Mouse (Mus musculus) mouse embryonic stem cell (cell line): ENCODE measurements around the gene Neurl2.
"Not testable (repeated sequence)": the region's sequence is repeated elsewhere in the genome, so short reads cannot be mapped to it uniquely, and the experiment has no call there.

ENCODE experiments used
- in situ Hi-C, 2 experiments: fragments of 300-500 bp; cut with MboI; formaldehyde crosslinking; loops; 1 replicate in 1 of 2; 3 replicates in 1 of 2; pipeline ENCODE4 v1.14.3; 2019 to 2020; ENCODE audit warnings: low sequenced_read_pairs in 2 of 2, low pct_unique_long_range_greater_than_20kb in 1 of 2, mixed read lengths in 1 of 2; ENCODE audit not compliant: unreplicated experiment in 1 of 2

Neurl2 gene

DNA sequence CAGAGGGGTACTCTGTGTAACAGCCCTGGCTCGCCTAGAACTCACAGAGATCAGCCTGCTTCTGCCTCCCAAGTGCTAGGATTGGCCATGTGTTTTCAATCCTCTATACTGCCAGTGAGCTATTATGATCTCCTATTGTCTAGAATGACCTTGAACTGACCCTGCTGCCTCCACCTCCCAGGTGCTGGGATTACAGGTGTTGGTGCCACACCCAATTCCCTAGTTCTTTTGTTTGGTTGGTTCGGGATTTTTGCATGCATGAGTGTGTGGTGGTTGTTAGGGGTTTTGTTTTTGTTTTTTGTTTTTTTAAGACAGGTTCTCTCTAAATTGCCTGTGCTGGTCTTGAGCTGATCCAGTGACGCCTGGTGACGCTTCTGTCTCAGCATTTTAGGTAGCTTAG, 9.3 kb downstream of the Neurl2 start:
- in situ Hi-C loops: no loop called here

DNA sequence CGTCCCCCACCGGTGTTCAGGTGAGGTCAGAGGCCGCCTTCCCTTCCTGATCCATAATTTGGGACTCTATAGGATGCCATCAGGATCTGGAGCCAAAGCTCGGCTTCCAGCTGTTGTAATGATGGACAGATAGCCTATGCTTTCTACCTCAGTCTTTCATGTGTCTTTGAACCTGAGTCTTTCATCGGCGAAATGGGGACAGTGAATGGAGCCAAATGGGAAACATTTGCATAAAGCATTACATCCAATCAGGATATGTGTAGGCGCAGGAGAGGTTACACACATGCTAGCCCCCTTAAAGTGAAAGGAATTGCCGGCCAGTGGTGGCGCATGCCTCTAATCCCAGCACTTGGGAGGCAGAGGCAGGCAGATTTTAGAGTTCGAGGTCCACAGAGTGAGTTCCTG, 10.1 kb downstream of the Neurl2 start:
- in situ Hi-C loops: no loop called here

DNA sequence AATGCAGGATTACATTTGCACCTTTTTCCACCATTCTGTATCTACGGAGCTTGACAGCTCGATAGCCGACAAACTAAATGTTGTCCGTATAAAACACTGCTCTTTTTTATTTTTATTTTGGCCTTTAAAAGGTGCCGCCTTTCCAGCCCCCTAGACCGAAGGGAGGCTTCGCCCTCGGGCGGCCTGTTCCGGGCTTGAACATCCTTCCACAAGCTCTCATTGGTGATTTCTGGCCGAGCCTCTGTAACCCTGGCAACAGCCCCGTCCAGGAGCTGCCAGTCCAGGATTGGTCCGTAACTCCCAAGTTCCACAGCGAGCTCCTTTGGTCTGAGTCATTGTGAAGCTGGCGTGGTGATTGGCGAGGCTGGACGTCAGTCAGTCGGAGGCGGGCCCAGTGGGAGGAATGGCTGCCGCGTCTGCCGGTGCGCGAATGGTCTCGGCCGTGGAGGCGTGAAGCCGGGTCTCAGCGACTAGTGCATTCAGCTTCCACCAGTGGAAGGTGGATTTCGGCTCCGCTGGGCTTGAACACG, 10.6 kb downstream of the Neurl2 start, which contains the start of gene Zswim1:
Gene Zswim1, plus strand, starts transcription at position 51 of the 530 bp plus-strand sequence.
- in situ Hi-C loops: no loop called here

DNA sequence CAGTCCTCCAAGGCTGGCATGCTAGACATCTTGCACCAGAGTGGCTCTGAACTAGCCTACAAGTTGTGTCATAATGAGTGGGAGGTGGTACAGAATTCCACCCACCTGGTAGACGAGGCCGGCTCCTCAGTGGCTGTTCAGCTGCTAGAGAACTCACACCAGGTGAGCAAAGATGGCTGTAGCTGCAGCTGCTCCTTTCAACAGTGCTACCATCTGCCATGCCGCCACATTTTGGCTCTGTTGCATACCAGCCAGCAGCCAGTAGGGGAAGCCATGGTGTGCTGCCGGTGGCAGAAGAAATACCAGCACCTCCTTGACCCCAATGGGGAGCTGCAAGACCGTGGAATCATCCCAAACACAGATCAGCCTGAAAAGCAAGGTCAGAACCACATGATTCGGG, 12.2 kb downstream of the Neurl2 start:
- in situ Hi-C loops: no loop called here

DNA sequence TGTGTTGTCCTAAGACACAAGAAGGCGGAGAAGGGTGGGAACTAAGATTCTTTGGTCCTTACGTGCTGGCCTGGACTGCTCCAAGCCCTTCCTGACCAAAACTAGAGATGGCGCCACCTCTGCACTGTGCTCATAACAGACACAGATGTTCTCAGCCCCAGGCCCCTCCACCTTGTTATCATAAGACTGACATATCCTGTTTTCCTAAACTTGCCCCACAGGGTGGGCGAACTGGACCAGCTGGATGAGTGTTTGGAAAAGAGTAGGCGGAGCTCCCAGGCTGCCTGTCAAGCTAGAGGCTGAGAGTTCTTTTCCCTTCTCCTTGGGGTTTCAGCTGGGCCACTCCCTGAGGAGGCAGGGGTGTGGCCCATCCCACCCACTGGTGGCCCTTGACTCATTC, 15.6 kb downstream of the Neurl2 start:
- in situ Hi-C loops: no loop called here

DNA sequence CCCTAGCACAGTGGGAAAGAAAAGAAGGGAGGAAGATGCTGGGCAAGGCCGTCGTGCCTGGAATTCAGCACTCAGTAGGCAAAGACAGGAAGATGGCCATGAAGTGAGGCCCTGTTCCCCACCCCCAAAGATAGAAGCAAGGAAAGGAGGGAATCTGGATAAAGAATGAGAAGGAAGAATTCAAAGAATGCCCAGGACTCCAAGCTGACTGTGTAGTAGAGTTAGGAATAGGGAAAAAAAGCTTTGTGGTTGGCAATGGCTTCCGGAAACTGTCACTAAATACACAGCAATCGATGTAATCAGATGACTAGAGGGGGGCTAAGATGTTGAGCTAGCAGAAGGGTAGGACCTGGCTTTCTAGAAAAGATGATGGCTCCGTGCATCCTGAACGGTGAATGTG, 16.1 kb downstream of the Neurl2 start:
- in situ Hi-C loops: no loop called here

DNA sequence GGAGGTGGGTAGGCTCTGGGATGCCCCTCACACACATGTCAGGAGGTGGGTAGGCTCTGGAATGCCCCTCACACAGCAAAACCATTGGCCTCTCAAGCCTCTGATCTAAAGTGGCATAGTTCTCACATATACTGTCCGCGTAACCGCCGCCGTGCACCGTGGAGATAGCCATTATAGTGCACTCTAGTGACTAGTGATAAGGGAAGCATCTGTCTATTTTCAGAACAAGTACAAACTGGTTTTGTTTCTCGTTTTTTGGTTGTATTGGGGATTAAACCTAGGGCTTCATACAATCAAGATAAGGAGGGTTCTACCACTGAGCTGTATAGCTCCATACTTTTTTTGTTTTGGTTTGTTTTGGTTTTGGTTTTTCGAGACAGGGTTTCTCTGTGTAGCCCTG, 17.4 kb downstream of the Neurl2 start:
- in situ Hi-C loops: no loop called here

DNA sequence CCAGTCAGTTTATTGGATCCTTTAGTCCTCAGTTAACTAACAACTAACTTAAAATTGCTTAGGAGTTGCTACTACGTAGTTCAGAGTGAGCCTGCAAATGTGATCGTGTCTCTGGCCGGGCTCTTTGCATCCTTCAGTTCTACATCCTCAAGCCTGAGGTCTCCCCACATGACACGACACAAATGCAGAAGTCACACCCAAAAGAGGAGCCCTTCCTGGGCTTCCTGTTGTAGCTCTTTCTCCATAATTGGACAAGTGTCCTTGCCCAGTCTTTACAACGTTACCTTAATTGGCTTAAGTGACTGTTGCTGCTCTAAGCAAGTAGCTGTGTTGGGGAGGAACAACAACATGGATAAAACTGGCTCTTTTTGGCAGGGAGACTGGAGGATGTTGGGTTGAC, 17.9 kb downstream of the Neurl2 start:
- in situ Hi-C loops: no loop called here

DNA sequence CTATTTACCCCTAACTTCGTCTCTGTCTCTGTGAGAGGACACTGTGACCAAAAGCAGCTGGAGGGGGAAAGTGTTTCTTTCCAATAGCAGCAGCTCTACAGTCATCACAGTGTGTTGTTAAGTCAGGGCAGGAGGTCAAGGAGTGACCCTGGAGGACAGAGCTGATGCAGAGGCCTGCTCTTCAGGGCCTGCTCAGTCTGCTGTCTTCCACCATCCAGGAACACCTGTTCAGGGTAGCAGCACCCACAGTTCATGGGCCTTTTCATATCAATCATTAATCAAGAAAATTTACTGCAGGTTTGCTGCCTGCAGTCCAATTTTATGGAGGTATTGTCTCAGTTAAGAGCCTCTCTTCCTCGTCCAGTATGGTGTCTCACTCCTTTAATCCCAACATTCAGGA, 19.7 kb downstream of the Neurl2 start:
- in situ Hi-C loops: no loop called here

DNA sequence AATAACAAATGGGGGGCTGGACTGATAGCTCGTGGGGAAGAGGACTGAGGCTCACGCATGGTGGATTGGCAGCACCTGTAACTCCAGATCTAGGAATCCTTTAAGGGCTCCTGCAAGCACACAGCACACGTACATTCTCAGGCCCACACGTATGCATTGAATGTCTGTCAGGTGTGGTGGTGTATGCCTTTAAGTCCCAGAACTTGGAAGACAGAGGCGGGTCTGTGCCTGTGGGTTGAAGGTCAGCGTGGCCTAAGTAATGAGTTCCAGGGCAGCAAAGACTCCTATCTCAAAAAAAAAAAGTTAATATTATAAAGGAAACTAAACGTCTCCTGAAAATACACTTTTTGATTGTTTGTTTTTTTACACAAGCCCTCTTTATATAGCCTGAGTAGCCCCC, 26.6 kb downstream of the Neurl2 start:
- in situ Hi-C loops: no loop called here

DNA sequence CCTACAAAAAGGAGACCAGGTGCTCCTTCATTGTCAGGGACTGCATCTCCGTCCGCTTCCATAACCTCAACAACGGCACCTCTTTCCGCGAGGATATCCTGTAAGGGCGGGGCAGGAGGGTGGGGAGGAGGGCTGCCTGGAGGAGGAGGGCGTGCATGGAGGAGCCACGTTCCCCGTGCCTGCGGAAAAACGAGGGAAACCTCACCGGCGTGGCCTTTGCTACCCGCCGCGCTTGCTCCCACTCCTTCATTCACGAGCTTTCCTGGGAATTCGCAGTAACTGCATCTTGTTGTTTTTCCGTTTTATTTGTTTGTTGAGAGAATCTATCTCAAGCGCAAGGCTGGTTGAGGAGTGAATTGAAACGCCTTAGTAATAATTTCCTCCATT, 27.9 kb downstream of the Neurl2 start:
- in situ Hi-C loops: no loop called here

DNA sequence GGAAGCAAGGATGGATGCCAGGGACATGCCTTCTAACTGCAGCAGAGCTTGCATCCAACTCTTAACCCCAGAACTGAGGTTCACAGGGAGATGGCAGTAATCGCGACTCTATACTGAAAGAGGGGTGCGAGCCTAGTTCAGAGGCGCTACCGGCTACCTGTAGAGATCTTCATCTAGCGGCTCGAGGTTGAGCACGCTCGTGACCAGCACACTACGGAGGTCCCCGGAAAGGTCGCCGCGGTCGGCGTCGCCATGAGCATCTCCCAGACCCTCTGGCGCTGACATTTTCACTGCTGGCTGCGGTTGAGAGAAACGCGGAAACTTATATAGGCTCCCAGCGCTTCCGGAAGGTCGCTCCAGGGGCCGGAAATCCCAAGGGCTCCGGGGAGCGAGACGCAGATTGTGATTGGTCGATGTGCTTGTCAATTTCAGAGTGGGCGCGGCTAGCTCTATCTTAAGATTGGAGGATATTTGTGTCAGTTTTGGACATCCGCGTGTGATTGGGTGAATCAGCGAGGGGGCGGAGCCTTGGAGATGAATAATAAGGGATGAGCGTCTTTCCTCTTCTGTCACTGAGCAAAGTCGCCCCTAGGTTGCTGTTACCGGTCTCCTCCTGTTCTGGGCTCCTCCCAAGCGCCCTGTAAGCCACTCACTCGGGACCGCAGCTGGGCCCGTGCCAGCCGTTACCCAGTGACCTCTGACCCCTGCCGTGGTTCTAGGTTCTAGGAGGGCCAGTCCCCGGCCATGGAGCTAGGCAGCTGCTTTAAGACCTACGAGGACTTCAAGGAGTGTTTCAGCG, 28.5 kb downstream of the Neurl2 start, which contains the start of the genes Acot8 and Zswim3:
Gene Acot8, minus strand, starts transcription at position 350 of the 799 bp plus-strand sequence.
Gene Zswim3, plus strand, starts transcription at position 566 of the 799 bp plus-strand sequence.
- in situ Hi-C loops: no loop called here

DNA sequence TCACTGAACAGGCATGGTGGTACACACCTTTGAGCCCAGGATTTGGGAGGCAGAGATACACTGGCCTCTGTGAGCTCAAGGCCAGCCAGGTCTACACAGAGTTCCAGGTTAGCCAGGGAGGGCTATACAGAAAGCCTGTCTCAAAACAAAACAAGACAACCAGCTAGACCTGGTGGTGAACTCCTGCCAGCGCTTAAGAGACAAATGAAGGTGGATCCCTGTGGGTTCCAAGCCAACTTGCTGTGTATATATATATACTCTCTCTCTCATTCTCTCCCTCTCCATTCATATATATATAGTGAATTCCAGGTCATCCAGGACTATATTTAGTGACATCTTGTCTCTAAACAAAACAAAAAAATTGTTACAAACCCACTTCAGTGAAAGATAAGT, 29.3 kb downstream of the Neurl2 start:
- in situ Hi-C loops: no loop called here

DNA sequence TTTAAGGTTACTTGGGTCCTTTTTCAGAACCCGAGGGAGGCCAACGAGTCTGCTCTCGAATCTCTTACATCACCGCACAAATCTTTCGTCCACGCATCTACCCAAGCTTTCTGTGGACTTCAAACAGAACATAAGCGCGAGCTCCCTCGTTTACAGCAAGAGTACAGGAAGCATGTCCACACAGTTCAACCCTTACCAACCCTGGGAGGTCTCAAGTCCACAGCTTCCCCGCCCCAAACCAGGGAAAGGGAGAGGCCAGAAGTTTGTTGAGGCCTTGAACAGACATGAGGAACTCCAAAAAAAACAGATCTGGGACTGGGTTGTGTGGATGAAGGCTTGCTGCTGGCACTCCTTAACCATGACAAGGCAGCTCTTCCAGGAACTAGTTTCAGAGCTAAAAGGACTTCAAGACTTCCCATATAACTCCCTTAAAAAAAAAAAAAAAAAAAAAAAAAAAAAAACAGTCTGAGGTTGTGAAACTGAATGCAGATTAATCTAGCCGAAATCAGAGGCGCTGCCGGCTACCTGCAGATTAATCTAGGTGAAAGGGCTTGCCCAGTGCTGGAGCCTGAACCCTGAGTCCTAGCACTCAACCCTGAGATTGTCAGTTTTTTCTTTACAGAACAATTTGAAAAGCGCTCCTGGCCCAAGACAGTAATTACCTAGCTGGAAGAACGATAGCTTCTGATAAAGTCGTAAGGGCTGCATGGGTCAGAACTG, 29.9 kb downstream of the Neurl2 start:
- in situ Hi-C loops: no loop called here

DNA sequence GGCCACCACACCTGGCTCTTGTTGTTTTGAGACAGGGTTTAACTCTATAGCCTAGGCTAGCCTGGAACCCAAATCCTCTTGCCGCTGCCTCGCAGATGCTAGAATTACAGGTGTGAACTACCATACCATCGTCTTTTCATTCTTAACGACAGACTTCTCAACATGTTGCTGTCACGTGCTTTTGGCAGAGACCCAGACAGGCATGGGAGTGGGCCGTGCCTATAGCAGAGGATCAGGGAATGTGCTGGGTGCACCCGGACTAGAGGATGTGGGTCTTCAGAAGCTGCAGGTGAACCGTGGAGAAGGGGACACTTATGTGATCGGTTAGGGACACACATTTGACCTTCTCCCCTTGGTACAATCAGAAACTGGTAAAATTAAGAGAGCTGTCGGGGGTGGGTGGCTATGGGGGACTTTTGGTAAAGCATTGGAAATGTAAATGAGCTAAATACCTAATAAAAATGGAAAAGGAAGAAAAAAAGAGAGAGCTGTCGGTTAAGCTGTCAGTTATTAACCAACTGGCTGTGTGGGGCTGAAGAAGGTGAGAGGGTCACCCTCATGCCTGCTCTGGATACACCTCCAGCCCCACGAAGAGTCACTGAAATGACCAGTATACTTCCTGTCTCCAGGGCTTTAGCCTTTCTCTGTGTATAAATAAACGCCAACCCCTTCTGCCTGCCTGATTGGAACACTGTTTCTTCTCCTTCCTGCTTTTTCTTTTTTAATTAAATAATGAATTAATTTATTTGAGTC, 32.8 kb downstream of the Neurl2 start:
- in situ Hi-C loops: no loop called here

DNA sequence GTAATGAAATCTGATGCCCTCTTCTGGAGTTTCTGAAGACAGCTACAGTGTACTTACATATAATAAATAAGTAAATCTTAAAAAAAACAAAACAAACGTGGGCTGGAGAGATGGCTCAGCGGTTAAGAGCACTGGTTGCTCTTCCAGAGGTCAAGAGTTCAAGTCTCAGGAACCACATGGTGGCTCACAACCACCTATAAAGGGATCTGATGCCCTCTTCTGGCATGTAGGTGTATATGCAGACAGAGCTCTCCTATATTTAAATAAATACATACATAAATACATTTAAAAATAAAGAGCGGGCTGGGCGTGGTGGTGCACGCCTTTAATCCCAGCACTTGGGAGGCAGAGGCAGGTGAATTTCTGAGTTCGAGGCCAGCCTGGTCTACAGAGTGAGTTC, 34.7 kb downstream of the Neurl2 start:
- in situ Hi-C loops: not testable (repeated sequence)

DNA sequence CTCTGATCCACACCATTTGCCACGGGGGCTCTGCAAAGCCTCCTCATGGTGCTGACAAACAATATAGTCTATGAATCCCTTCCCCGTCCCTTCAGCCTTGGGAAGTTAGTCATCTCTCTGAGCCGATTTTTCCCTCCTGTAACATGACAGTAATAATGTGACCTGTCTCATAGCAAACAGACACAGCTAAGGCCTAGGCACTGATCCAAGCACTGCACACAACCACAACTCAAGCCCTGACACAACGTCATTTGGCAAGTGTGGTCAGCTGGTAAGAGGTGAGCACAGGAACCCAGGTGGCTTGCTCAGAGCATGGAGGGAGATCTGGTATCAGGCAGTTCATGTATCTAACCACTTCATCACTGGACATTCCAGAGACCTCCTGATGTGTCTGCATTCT, 37.4 kb downstream of the Neurl2 start:
- in situ Hi-C loops: no loop called here

DNA sequence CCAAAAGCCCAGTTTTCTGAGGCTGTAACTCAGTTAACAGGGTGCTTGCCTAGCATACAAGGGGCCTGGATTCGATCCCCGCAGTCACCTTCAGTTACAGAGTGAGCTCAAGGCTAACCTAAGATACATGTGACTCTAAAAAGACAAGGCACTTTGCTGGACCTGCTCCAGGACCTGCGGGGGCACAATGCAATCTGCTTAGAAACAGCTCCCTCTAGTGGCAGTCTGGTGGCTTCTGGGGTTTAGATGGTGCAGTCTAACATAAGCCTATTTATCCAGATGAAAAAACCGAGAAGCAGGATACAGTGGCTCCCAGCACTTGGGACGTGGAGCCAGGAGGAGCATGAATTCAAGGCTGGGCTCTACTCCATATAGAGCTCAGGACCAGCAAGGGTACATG, 39.0 kb downstream of the Neurl2 start:
- in situ Hi-C loops: no loop called here

DNA sequence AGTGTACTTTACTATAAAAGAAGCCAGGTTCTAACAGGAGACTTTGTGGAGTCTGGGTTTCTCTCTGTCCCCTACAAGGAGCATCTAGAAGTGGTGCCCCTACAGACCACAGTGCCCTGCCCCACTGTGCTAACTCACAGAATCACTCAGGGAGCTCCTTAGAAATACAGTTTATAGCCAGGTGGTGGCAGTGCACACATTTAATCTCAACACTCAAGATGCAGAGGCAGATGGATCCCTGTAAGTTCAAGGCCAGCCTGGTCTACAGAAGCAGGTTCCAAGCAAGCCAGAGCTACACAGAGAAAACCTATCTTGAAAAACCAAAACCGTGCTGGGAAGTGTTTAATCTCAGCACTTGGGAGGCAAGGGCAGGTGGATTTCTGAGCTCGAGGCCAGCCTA, 39.5 kb downstream of the Neurl2 start:
- in situ Hi-C loops: no loop called here
